Mouse (Mus musculus): Measurements from ENCODE around the gene Gpa33.

Gene Gpa33

GRCm38 (mm10) chr1:166130224-166130860 is at the start of gene Gpa33:
Gene Gpa33 (plus strand): TSS chr1:166130238.
- peak; percentile 69 for DNase-seq (ENCODE audit: low read depth, low spot score)

- DNase-seq (ENCODE audit: low read depth, low spot score): no peak
These were observed 41.4 kb upstream of the Gpa33 start for GRCm38 (mm10) chr1:166088446-166089170.

- no peak for DNase-seq (ENCODE audit: low read depth, low spot score)
These were observed 40.7 kb upstream of the Gpa33 start for GRCm38 (mm10) chr1:166089337-166089736.

- no peak for DNase-seq (ENCODE audit: low read depth, low spot score)
These were observed 40.3 kb upstream of the Gpa33 start for GRCm38 (mm10) chr1:166089739-166090138.

GRCm38 (mm10) chr1:166090306-166090705 is 39.7 kb upstream of the Gpa33 start:
- DNase-seq (ENCODE audit: low read depth, low spot score): no peak

- DNase-seq (ENCODE audit: low read depth, low spot score): no peak
These were observed 35.6 kb upstream of the Gpa33 start for GRCm38 (mm10) chr1:166094462-166094861.

- no peak for DNase-seq (ENCODE audit: low read depth, low spot score)
These were observed 31.9 kb upstream of the Gpa33 start for GRCm38 (mm10) chr1:166098120-166098519.

GRCm38 (mm10) chr1:166102920-166103608 is 27.0 kb upstream of the Gpa33 start:
- peak; percentile 84 for DNase-seq (ENCODE audit: low read depth, low spot score)

- no peak for DNase-seq (ENCODE audit: low read depth, low spot score)
These were observed 25.2 kb upstream of the Gpa33 start for GRCm38 (mm10) chr1:166104858-166105257.

- no peak for DNase-seq (ENCODE audit: low read depth, low spot score)
These were observed 24.6 kb upstream of the Gpa33 start for GRCm38 (mm10) chr1:166105464-166105863.

- DNase-seq (ENCODE audit: low read depth, low spot score): no peak
These were observed 15.1 kb upstream of the Gpa33 start for GRCm38 (mm10) chr1:166114986-166115385.

- no peak for DNase-seq (ENCODE audit: low read depth, low spot score)
These were observed 14.3 kb upstream of the Gpa33 start for GRCm38 (mm10) chr1:166115719-166116118.

GRCm38 (mm10) chr1:166117866-166118639 is 12.0 kb upstream of the Gpa33 start:
- DNase-seq (ENCODE audit: low read depth, low spot score): no peak

- no peak for DNase-seq (ENCODE audit: low read depth, low spot score)
These were observed 7.9 kb upstream of the Gpa33 start for GRCm38 (mm10) chr1:166122114-166122513.

- DNase-seq (ENCODE audit: low read depth, low spot score): peak; percentile 90
These were observed 7.0 kb upstream of the Gpa33 start for GRCm38 (mm10) chr1:166123045-166123444.

- DNase-seq (ENCODE audit: low read depth, low spot score): peak; percentile 39
These were observed 6.3 kb upstream of the Gpa33 start for GRCm38 (mm10) chr1:166123751-166124150.

GRCm38 (mm10) chr1:166124932-166125593 is 5.0 kb upstream of the Gpa33 start:
- peak; percentile 100 for DNase-seq (ENCODE audit: low read depth, low spot score)

- DNase-seq (ENCODE audit: low read depth, low spot score): peak; percentile 70
These were observed 3.7 kb upstream of the Gpa33 start for GRCm38 (mm10) chr1:166126290-166126689.

- DNase-seq (ENCODE audit: low read depth, low spot score): peak; percentile 97
These were observed 3.2 kb upstream of the Gpa33 start for GRCm38 (mm10) chr1:166126795-166127194.

GRCm38 (mm10) chr1:166127719-166128118 is 2.3 kb upstream of the Gpa33 start, which contains the start of gene Dusp27:
Gene Dusp27 (minus strand): TSS chr1:166127922.
- peak; percentile 85 for DNase-seq (ENCODE audit: low read depth, low spot score)

- no peak for DNase-seq (ENCODE audit: low read depth, low spot score)
These were observed 1.5 kb upstream of the Gpa33 start for GRCm38 (mm10) chr1:166128551-166128950.

Data from R1 (cell line).